Comparison of ENCODE assay signal across 13 mouse cellular contexts in the genomic region with DNA sequence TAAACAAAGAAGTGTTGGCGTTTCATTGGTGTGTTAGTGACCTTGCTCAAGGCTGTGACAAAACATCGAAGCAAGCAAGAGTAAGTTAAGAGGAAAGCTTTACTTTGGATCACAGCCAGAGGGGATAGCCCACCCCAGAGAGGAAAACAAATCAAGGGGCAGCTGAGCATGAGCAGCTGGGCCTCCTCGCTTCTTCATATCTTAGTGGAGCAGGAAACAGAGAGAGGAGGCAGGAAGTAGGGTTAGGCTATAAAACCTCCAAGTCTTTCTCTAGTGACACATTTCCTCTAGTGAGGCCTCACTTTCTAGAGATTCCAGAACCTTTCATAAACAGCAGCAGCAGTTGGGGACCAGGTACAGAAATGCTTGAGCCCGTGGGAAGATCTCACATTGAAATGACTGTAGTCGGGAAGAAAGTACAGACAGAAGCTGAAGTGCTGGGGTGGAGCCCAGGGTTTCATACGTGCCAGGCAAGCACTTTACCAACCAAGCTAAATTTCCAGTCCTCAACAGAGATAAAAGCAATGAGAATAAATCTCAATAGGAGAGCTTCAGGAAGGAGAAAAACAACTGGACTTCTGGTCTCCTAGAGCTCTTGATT. TPM values are rescaled to one million over a fixed set of nuclear protein-coding genes. Genes with fewer than 3 reads are reported as not detected.
DNase-seq lines count a peak whose midpoint lies in the region; ATAC-seq and TF ChIP-seq lines count a peak whose summit lies in the region.
"Had no signal": no experiment of that assay in that cellular context is flagged by ENCODE, and none has a peak within 500 bp of the region (broad histone marks: within the 10 kb centered on the region; RNA-seq: fewer than 3 reads in every experiment).

No protein-coding gene starts in this region.

- H3K4me2 ChIP-seq in heart, embryonic 15.5 days: no peak overlapping the region
- no peak overlapping the region for H3K4me2 ChIP-seq in lung, embryonic 16.5 days (ENCODE audit: low read depth, low read length)
- no peak overlapping the region for H3K4me2 ChIP-seq in intestine, postnatal 0 days (replicated peaks; ENCODE audit: low read depth)
- H3K4me2 ChIP-seq in forebrain, postnatal 0 days (ENCODE audit: low read depth): no peak overlapping the region
- H3K4me2 ChIP-seq: embryonic facial prominence, embryonic 15.5 days had no signal

- peak overlapping the region; percentile 66 for H3K27ac ChIP-seq in heart, embryonic 15.5 days
- H3K27ac ChIP-seq in heart, adult 2 months: no peak overlapping the region
- peak overlapping the region; percentile 82 for H3K27ac ChIP-seq in lung, embryonic 16.5 days (ENCODE audit: low read length)
- H3K27ac ChIP-seq in intestine, postnatal 0 days (ENCODE audit: low read depth, low read length): no peak overlapping the region
- no peak overlapping the region for H3K27ac ChIP-seq in forebrain, postnatal 0 days (ENCODE audit: low read depth, low read length)
- H3K27ac ChIP-seq: embryonic facial prominence, embryonic 15.5 days; hindbrain, postnatal 0 days; macrophage had no signal

- peak; percentile 69 for ATAC-seq in heart, embryonic 15.5 days (replicated peaks; ENCODE audit: insufficient number of reproducible peaks, insufficient read depth, low FRiP score, low read depth)
- ATAC-seq in lung, embryonic 16.5 days (ENCODE audit: low read depth): peak; percentile 23
- ATAC-seq in intestine, postnatal 0 days: peak; percentile 20; the same call in 1 of the 2 replicates
- ATAC-seq in forebrain, postnatal 0 days: no peak
- ATAC-seq: hindbrain, postnatal 0 days had no signal

- no peak for DNase-seq in heart, adult 2 months
- DNase-seq in lung, postnatal 25 days (ENCODE audit: low spot score): no peak
- peak; percentile 31 for DNase-seq in T-cell, adult 2 months (ENCODE audit: low spot score)
- no peak for DNase-seq in neural tube, embryonic 10.5 days (ENCODE audit: extremely low spot score, low spot score)
- no peak for DNase-seq in forebrain, postnatal 0 days
- DNase-seq: cerebellum, postnatal 25 days had no signal

- no peak overlapping the region for H3K9ac ChIP-seq in heart, embryonic 15.5 days
- no peak overlapping the region for H3K9ac ChIP-seq in heart, adult 2 months (ENCODE audit: low read depth, low read length)
- H3K9ac ChIP-seq in lung, embryonic 16.5 days (ENCODE audit: low read length): no peak overlapping the region
- H3K9ac ChIP-seq in intestine, postnatal 0 days (ENCODE audit: low read depth, low read length): no peak overlapping the region
- no peak overlapping the region for H3K9ac ChIP-seq in forebrain, postnatal 0 days
- H3K9ac ChIP-seq: embryonic facial prominence, embryonic 15.5 days had no signal

- no peaks in the 10 kb centered on the region for H3K27me3 ChIP-seq in heart, embryonic 15.5 days
- H3K27me3 ChIP-seq in heart, adult 2 months (ENCODE audit: control insufficient read depth, insufficient read depth, low read length): no peaks in the 10 kb centered on the region
- H3K27me3 ChIP-seq in lung, embryonic 16.5 days (ENCODE audit: control insufficient read depth, insufficient read depth, low read depth, low read length): no peaks in the 10 kb centered on the region
- H3K27me3 ChIP-seq in intestine, postnatal 0 days (replicated peaks; ENCODE audit: control insufficient read depth, insufficient read depth, low read length): no peaks in the 10 kb centered on the region
- H3K27me3 ChIP-seq in forebrain, postnatal 0 days (ENCODE audit: insufficient read depth, low read length): no peaks in the 10 kb centered on the region
- H3K27me3 ChIP-seq: embryonic facial prominence, embryonic 15.5 days had no signal

- TF ChIP-seq CTCF in heart, adult 2 months (IDR thresholded peaks at IDR 0.05): no peak
- TF ChIP-seq CTCF in intestine, postnatal 0 days (IDR thresholded peaks at IDR 0.05; ENCODE audit: low read depth): no peak
- no peak for TF ChIP-seq CTCF in forebrain, postnatal 0 days (IDR thresholded peaks at IDR 0.05; ENCODE audit: low read depth)

- H3K79me2 ChIP-seq in heart, adult 2 months (replicated peaks; ENCODE audit: control insufficient read depth, insufficient read depth, low read length): no peaks in the 10 kb centered on the region

- no peaks in the 10 kb centered on the region for H3K36me3 ChIP-seq in heart, embryonic 15.5 days
- H3K36me3 ChIP-seq in heart, adult 2 months (ENCODE audit: control insufficient read depth, insufficient read depth, low read length): no peaks in the 10 kb centered on the region
- H3K36me3 ChIP-seq in lung, embryonic 16.5 days (ENCODE audit: control insufficient read depth, insufficient read depth, low read length): no peaks in the 10 kb centered on the region
- no peaks in the 10 kb centered on the region for H3K36me3 ChIP-seq in intestine, postnatal 0 days (ENCODE audit: control insufficient read depth, insufficient read depth)
- H3K36me3 ChIP-seq in forebrain, postnatal 0 days (ENCODE audit: insufficient read depth): no peaks in the 10 kb centered on the region
- H3K36me3 ChIP-seq: embryonic facial prominence, embryonic 15.5 days had no signal

- no peaks in the 10 kb centered on the region for H3K9me3 ChIP-seq in heart, embryonic 15.5 days (replicated peaks)
- no peaks in the 10 kb centered on the region for H3K9me3 ChIP-seq in lung, embryonic 16.5 days (ENCODE audit: control insufficient read depth, low read length)
- no peaks in the 10 kb centered on the region for H3K9me3 ChIP-seq in intestine, postnatal 0 days (ENCODE audit: control insufficient read depth)
- H3K9me3 ChIP-seq in forebrain, postnatal 0 days (ENCODE audit: low read length): no peaks in the 10 kb centered on the region
- H3K9me3 ChIP-seq: embryonic facial prominence, embryonic 15.5 days had no signal

- no peak for TF ChIP-seq EP300 in heart, adult 2 months (IDR thresholded peaks at IDR 0.05; ENCODE audit: insufficient read depth, low read depth, low read length)

- no peak overlapping the region for H3K4me3 ChIP-seq in heart, embryonic 15.5 days
- H3K4me3 ChIP-seq in heart, adult 2 months: no peak overlapping the region
- H3K4me3 ChIP-seq in lung, embryonic 16.5 days (ENCODE audit: low read length): no peak overlapping the region
- no peak overlapping the region for H3K4me3 ChIP-seq in intestine, postnatal 0 days (ENCODE audit: low read depth, low read length)
- no peak overlapping the region for H3K4me3 ChIP-seq in forebrain, postnatal 0 days (ENCODE audit: low read depth, low read length)
- H3K4me3 ChIP-seq: embryonic facial prominence, embryonic 15.5 days; myocyte had no signal

- no peak for TF ChIP-seq POLR2A in heart, adult 2 months (IDR thresholded peaks at IDR 0.05; ENCODE audit: insufficient read depth, low read depth, low read length)

- WGBS in heart, embryonic 15.5 days: 47% methylated on average over 6 of the region's 6 CpGs
- 33% methylated on average over 6 of the region's 6 CpGs for WGBS in heart, adult 2 months
- WGBS in lung, embryonic 16.5 days: 32% methylated on average over 6 of the region's 6 CpGs
- 48% methylated on average over 6 of the region's 6 CpGs for WGBS in intestine, postnatal 0 days
- WGBS in forebrain, postnatal 0 days: 79% methylated on average over 6 of the region's 6 CpGs

- intact Hi-C loops in heart, adult 2 months (cut with DNase I): no loop called here

- H3K4me1 ChIP-seq in heart, embryonic 15.5 days (replicated peaks): peaks cover 10% of the 10 kb centered on the region
- peaks cover 4% of the 10 kb centered on the region; the same call in 1 of the 2 replicates for H3K4me1 ChIP-seq in heart, adult 2 months (ENCODE audit: control insufficient read depth, insufficient read depth, low read length)
- H3K4me1 ChIP-seq in lung, embryonic 16.5 days (replicated peaks; ENCODE audit: control insufficient read depth, insufficient read depth, low read length): peaks cover 15% of the 10 kb centered on the region
- H3K4me1 ChIP-seq in intestine, postnatal 0 days (replicated peaks; ENCODE audit: control insufficient read depth, insufficient read depth, low read length): no peaks in the 10 kb centered on the region
- no peaks in the 10 kb centered on the region for H3K4me1 ChIP-seq in forebrain, postnatal 0 days (ENCODE audit: insufficient read depth)
- H3K4me1 ChIP-seq: embryonic facial prominence, embryonic 15.5 days had no signal

RNA-seq across cellular contexts. Expression of gene Hopx, which starts 33.2 kb away (rescaled TPM):
- polyA plus RNA-seq in heart, embryonic 15.5 days (2015; fragmentation: Nextera tagmentation; extraction: Ambion mirVana): 16.0 and 23.6 TPM in 2 replicates
- total RNA-seq in heart, adult 2 months (2021): 100 to 1,000 TPM; 367 to 385 TPM
- polyA plus RNA-seq in heart, adult 2 months (2012; rRNA removed): 284 and 285 TPM in 2 replicates
- polyA plus RNA-seq in lung, embryonic 16.5 days (2015; fragmentation: Nextera tagmentation; extraction: Ambion mirVana): 13.6 and 18.1 TPM in 2 replicates
- 10.5 and 12.0 TPM in 2 replicates for polyA plus RNA-seq in intestine, postnatal 0 days (2015; fragmentation: Nextera tagmentation; extraction: Ambion mirVana)
- 26.1 and 28.1 TPM in 2 replicates for total RNA-seq in forebrain, postnatal 0 days (2014; rRNA removed)
- 2.7 and 2.8 TPM in 2 replicates for polyA plus RNA-seq in forebrain, postnatal 0 days (2015; fragmentation: Nextera tagmentation; extraction: Ambion mirVana)

Comparison
In these comparisons a context has a peak if more than half of its experiments do, and no peak if none do; other contexts are left out.
1. H3K27ac ChIP-seq: peak in heart, embryonic 15.5 days (single experiment) and lung, embryonic 16.5 days (single experiment); none in heart, adult 2 months (single experiment), intestine, postnatal 0 days (single experiment) and forebrain, postnatal 0 days (single experiment).
2. RNA of gene Hopx, which starts 33.2 kb away (polyA plus RNA-seq): 284 to 285 TPM in heart, adult 2 months; 16.0 to 23.6 TPM in heart, embryonic 15.5 days, 13.6 to 18.1 TPM in lung, embryonic 16.5 days, 10.5 to 12.0 TPM in intestine, postnatal 0 days and 2.7 to 2.8 TPM in forebrain, postnatal 0 days; every median in the first group is over 10 times any median in the second.